Mouse (Mus musculus) adrenal gland, postnatal 10 days (tissue): ENCODE measurements at regions not wholly inside any gene's neighbourhood (a gene's known extent, or its start where the extent isn't known, plus 50 kb on each side); places are given as distances from the start of the nearest gene placed in this dataset.

ENCODE experiments used
- DNase-seq: peaks from one replicate; pipeline ENCODE4 v3.0.0; 2021; ENCODE audit warnings: mixed read lengths

- no peak for DNase-seq
Observed at GRCm38 (mm10) chr9:115548722-115549349, 238.6 kb upstream of the Stt3b start.

- DNase-seq = no peak
Observed at GRCm38 (mm10) chr9:115551080-115551479, 240.9 kb upstream of the Stt3b start.

- no peak for DNase-seq
Observed at GRCm38 (mm10) chr9:115551501-115551900, 241.3 kb upstream of the Stt3b start.

- DNase-seq = no peak
Observed at GRCm38 (mm10) chr9:115558131-115558530, 247.9 kb upstream of the Stt3b start.

GRCm38 (mm10) chr9:115559521-115559920, 249.3 kb upstream of the Stt3b start:
- no peak for DNase-seq

- no peak for DNase-seq
Observed at GRCm38 (mm10) chr9:115561207-115561606, 251.0 kb upstream of the Stt3b start.

- DNase-seq = no peak
Observed at GRCm38 (mm10) chr9:115562783-115563182, 252.6 kb upstream of the Stt3b start.

- DNase-seq = no peak
Observed at GRCm38 (mm10) chr9:115564366-115564765, 254.1 kb upstream of the Stt3b start.

- peak; percentile 40 for DNase-seq
Observed at GRCm38 (mm10) chr9:115568693-115569334, 258.6 kb upstream of the Stt3b start.

GRCm38 (mm10) chr9:115570998-115571397, 260.8 kb upstream of the Stt3b start:
- no peak for DNase-seq

- DNase-seq = no peak
Observed at GRCm38 (mm10) chr9:115581116-115581515, 270.9 kb upstream of the Stt3b start.

- no peak for DNase-seq
Observed at GRCm38 (mm10) chr9:115583548-115583947, 273.3 kb upstream of the Stt3b start.

- peak; percentile 45 for DNase-seq
Observed at GRCm38 (mm10) chr9:115584874-115585273, 274.7 kb upstream of the Stt3b start.

- DNase-seq = no peak
Observed at GRCm38 (mm10) chr9:115592466-115592865, 282.2 kb upstream of the Stt3b start.

GRCm38 (mm10) chr9:115600228-115600627, 290.0 kb upstream of the Stt3b start:
- DNase-seq = no peak

- no peak for DNase-seq
Observed at GRCm38 (mm10) chr9:115600826-115601225, 290.6 kb upstream of the Stt3b start.

- DNase-seq = no peak
Observed at GRCm38 (mm10) chr9:115602772-115603171, 292.6 kb upstream of the Stt3b start.

- no peak for DNase-seq
Observed at GRCm38 (mm10) chr9:115604450-115604849, 294.2 kb upstream of the Stt3b start.

- no peak for DNase-seq
Observed at GRCm38 (mm10) chr9:115604968-115605682, 294.9 kb upstream of the Stt3b start.

GRCm38 (mm10) chr9:115607961-115608360, 297.7 kb upstream of the Stt3b start:
- no peak for DNase-seq

GRCm38 (mm10) chr9:115608377-115608776, 298.2 kb upstream of the Stt3b start:
- no peak for DNase-seq

GRCm38 (mm10) chr9:115609904-115610303, 299.4 kb upstream of the Gadl1 start:
- DNase-seq = no peak

- DNase-seq = no peak
Observed at GRCm38 (mm10) chr9:115611713-115612112, 297.5 kb upstream of the Gadl1 start.

GRCm38 (mm10) chr9:115612908-115613307, 296.3 kb upstream of the Gadl1 start:
- no peak for DNase-seq
